Mouse (Mus musculus): Measurements from ENCODE around the gene Timd2.
"Not testable (repeated sequence)": the region's sequence is repeated elsewhere in the genome, so short reads cannot be mapped to it uniquely, and the experiment has no call there.

DNA sequence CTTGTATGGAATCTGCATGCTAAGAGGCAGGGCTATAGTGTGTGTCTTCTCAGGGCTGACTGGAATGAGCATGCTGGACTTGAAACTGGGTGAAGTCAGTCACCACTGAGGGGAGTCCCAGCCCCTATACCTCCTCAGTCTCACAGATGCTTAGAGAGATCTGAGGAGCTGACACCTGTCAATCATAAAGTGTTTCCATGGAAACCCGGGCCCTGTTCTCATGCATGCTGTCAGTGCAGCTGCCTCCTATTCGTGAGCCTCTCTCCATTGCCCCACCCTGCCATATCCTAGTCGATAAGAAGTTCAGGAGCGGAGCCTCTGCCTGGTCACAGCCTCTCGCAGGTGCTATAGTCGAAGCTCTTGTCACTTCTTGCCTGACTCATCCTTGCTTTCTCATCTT, 48.9 kb upstream of the Timd2 start:
- TF ChIP-seq POLR2A (IDR thresholded peaks at IDR 0.05; ENCODE audit: insufficient read length, low read depth); MYOG (IDR thresholded peaks at IDR 0.05; ENCODE audit: control insufficient read depth in 1 of 3, insufficient read depth in 1 of 3, insufficient read length in 2 of 3, low read depth in 2 of 3); POLR2AphosphoS2 (IDR thresholded peaks at IDR 0.05; ENCODE audit: insufficient read length, low read depth); USF1 (IDR thresholded peaks at IDR 0.05; ENCODE audit: low read depth): not testable (repeated sequence)

Measured in myocyte (in vitro differentiated cells).